Mouse (Mus musculus) T-cell, adult 2 months (primary cell): ENCODE data around the gene Hif1an.

Experiments
- DNase-seq: peaks from one replicate; pipeline ENCODE4 v3.0.0; 2022; ENCODE audit warnings: low spot score

The Hif1an gene

GRCm38 (mm10) chr19:44564006-44564405, 1.4 kb downstream of the Hif1an start:
- DNase-seq = no peak

- DNase-seq = no peak
Measured at GRCm38 (mm10) chr19:44567763-44568162, 5.1 kb downstream of the Hif1an start.

GRCm38 (mm10) chr19:44576275-44576674, 13.6 kb downstream of the Hif1an start:
- no peak for DNase-seq

- peak; percentile 55 for DNase-seq
Measured at GRCm38 (mm10) chr19:44578038-44578437, 15.4 kb downstream of the Hif1an start.

GRCm38 (mm10) chr19:44582103-44582502, 19.5 kb downstream of the Hif1an start:
- DNase-seq = no peak

- DNase-seq = peak; percentile 86
Measured at GRCm38 (mm10) chr19:44582638-44583309, 20.1 kb downstream of the Hif1an start.

GRCm38 (mm10) chr19:44588036-44588435, 25.4 kb downstream of the Hif1an start:
- DNase-seq = no peak

- DNase-seq = no peak
Measured at GRCm38 (mm10) chr19:44589591-44590223, 27.1 kb downstream of the Hif1an start.

- no peak for DNase-seq
Measured at GRCm38 (mm10) chr19:44590992-44591391, 28.3 kb downstream of the Hif1an start.

GRCm38 (mm10) chr19:44591638-44592037, 29.0 kb downstream of the Hif1an start:
- DNase-seq = no peak

- no peak for DNase-seq
Measured at GRCm38 (mm10) chr19:44594180-44594579, 31.5 kb downstream of the Hif1an start.

GRCm38 (mm10) chr19:44618166-44618565, 55.5 kb downstream of the Hif1an start:
- DNase-seq = no peak
